Mouse (Mus musculus) limb, embryonic 11.5 days (tissue): ENCODE measurements around the gene Necap2. TPM values are rescaled to one million over a fixed set of nuclear protein-coding genes. Genes with fewer than 3 reads are reported as not detected.

ENCODE experiments used
- ATAC-seq: fragments of 200-750 bp; cut with Nextera tagmentation; 2 replicates; pipeline ENCODE4 v1.8.0; 2017; ENCODE audit warnings: low read depth; ENCODE audit not compliant: insufficient number of reproducible peaks, low FRiP score, low TSS enrichment
- DNase-seq: peaks from one replicate; pipeline ENCODE4 v3.0.0-alpha.2; 2015; ENCODE audit warnings: low spot score
- H3K27ac ChIP-seq: fragments of 300-500 bp; sonication (generic); replicated peaks from 2 replicates; pipeline ENCODE4 v1.5.1; 2014; ENCODE audit warnings: low read depth, mild to moderate bottlenecking, low read length
- H3K27me3 ChIP-seq: fragments of 300-500 bp; sonication (generic); 2 replicates; pipeline ENCODE4 v1.6.1; 2014; ENCODE audit warnings: mild to moderate bottlenecking, low read length, mixed read lengths; ENCODE audit not compliant: control insufficient read depth, insufficient read depth
- H3K36me3 ChIP-seq: fragments of 300-500 bp; sonication (generic); 2 replicates; pipeline ENCODE4 v1.6.1; 2014; ENCODE audit warnings: mild to moderate bottlenecking, low read length, moderate library complexity, mixed read lengths; ENCODE audit not compliant: control insufficient read depth, insufficient read depth
- H3K4me1 ChIP-seq: fragments of 300-500 bp; sonication (generic); 2 replicates; pipeline ENCODE4 v1.6.1; 2014; ENCODE audit warnings: low read length, mixed read lengths; ENCODE audit not compliant: control insufficient read depth, insufficient read depth
- H3K4me2 ChIP-seq: fragments of 300-500 bp; sonication (generic); 2 replicates; pipeline ENCODE4 v1.6.1; 2014; ENCODE audit warnings: low read depth, mild to moderate bottlenecking, moderate library complexity; ENCODE audit not compliant: severe bottlenecking
- H3K4me3 ChIP-seq: fragments of 300-500 bp; sonication (generic); 2 replicates; pipeline ENCODE4 v1.5.1; 2014; ENCODE audit warnings: low read depth, low read length
- H3K9ac ChIP-seq: fragments of 300-500 bp; sonication (generic); 2 replicates; pipeline ENCODE4 v1.6.1; 2014; ENCODE audit warnings: mild to moderate bottlenecking, low read length
- H3K9me3 ChIP-seq: fragments of 300-500 bp; sonication (generic); 2 replicates; pipeline ENCODE4 v1.6.1; 2016; ENCODE audit warnings: low read length; ENCODE audit not compliant: control insufficient read depth
- WGBS: fragments of 180-500 bp; shearing (Covaris S2); extraction: QIAGEN DNeasy Blood & Tissue Kit; methylation state at CpG from one replicate; pipeline ENCODE4 v1.1.7; 2014; 5-methylcytosine and 5-hydroxymethylcytosine counted together
- polyA plus RNA-seq: library from polyadenylated mRNA; unstranded; fragments of >200 nt; fragmentation: Nextera tagmentation; extraction: Ambion mirVana; gene quantifications from 2 replicates; pipeline ENCODE4 v1.2.1, GENCODE M21; 2014

Gene Necap2
- polyA plus RNA-seq, 1 experiment from 2014 or later, result 71.0 TPM

DNA sequence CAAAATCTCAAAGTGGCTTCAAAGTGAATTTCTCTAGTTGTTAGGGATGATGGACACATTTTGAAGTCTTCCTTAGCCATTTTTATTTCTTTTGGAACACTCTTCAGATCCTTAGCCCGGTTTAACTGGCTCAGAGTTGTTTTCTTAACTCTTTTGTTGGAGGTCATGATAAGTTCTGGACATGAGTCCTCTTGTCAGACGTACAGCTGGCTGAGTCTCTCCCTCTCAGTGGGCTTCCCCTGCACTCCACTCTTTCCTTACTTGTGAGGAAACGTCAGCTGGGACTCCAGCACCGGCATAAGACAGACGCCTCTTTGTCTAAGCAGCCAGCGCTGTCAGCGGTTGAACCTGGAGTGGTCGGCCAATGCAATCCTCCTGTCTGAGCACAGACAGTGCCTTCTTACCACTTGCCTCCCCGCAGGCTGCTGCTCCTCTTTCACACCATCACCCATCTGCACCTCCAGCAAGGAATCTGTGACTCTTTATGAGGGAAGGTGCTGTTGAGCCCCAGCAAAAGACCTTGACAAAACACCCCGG, 30.1 kb upstream of the Necap2 start:
- Histone ChIP-seq H3K27ac (0 out of 2 replicates have a peak overlapping the region, but pooled peaks have one; percentile 4), H3K36me3 (peaks cover 13% of the 10 kb centered on the region; the same call in 1 of the 2 replicates), H3K4me3 (no peak overlapping the region), H3K9me3 (no peaks in the 10 kb centered on the region), H3K27me3 (no peaks in the 10 kb centered on the region), H3K4me2 (no peak overlapping the region), H3K4me1 (no peaks in the 10 kb centered on the region), H3K9ac (no peak overlapping the region)
- ATAC-seq (no peak), DNase-seq (no peak)
- WGBS, result 59% methylated on average over 10 of the region's 10 CpGs

DNA sequence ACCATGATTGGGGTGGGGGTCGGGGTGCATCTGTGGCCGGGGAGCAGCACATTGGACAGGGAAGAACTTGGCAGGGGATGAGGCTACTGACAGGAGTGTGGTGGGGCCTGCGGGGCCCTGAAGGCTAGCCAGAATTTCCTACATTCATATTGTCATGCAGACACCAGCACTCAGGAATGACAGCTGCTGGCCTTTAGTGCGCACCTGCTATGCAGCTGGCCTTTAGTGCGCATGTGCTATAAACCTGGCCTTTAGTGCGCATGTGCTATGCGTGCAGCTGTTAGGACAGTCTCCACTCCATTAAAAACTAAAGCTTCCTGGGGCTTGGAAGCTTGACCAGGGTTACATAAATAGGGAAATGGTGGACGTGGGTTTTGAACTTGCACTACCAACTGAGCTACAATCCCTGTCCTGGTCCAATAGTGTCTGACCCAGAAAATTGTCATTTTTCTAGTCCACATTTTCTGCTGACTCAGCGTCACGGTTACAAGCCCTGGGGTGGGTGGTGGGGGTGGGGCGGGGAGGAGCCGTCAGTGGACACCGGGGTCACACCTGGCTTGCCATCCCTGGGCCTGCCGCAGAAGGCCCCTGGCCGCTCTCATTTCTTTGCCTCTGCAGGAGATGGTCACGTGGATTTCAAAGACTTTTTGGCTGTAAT, 28.5 kb upstream of the Necap2 start:
- Histone ChIP-seq H3K9ac (no peak overlapping the region), H3K36me3 (peaks cover 8% of the 10 kb centered on the region; the same call in 1 of the 2 replicates), H3K4me1 (no peaks in the 10 kb centered on the region), H3K4me2 (no peak overlapping the region), H3K27me3 (no peaks in the 10 kb centered on the region), H3K4me3 (no peak overlapping the region), H3K9me3 (no peaks in the 10 kb centered on the region), H3K27ac (no peak overlapping the region)
- ATAC-seq (no peak), DNase-seq (no peak)
- WGBS, result 78% methylated on average over 16 of the region's 16 CpGs

DNA sequence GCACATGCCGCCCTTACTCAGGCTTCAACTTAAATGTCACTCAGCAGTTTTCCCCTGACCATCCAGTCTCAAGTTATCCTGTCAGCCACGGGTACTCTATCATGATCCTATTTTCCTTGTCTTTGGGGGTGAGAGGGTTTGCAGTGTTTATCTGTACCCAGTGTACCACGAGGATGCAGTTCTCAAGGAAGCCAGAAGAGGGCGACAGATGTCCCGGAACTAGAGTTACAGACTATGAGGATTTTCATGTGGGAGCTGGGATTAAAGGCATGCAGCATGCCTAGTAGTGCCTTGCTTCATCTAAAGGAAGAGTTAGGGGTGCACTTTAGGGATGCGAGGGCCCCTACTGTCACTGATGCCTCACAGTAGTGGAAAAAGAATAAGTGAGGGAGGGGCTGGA, 23.7 kb upstream of the Necap2 start:
- H3K9ac ChIP-seq, result no peak overlapping the region
- ATAC-seq, result no peak
- H3K4me3 ChIP-seq, result no peak overlapping the region
- no peaks in the 10 kb centered on the region for H3K9me3 ChIP-seq
- no peaks in the 10 kb centered on the region for H3K27me3 ChIP-seq
- no peak overlapping the region for H3K4me2 ChIP-seq
- H3K27ac ChIP-seq, result no peak overlapping the region
- WGBS, result 64% methylated on average over 6 of the region's 6 CpGs
- H3K36me3 ChIP-seq, result no peaks in the 10 kb centered on the region
- H3K4me1 ChIP-seq, result no peaks in the 10 kb centered on the region
- peak; percentile 55 for DNase-seq

DNA sequence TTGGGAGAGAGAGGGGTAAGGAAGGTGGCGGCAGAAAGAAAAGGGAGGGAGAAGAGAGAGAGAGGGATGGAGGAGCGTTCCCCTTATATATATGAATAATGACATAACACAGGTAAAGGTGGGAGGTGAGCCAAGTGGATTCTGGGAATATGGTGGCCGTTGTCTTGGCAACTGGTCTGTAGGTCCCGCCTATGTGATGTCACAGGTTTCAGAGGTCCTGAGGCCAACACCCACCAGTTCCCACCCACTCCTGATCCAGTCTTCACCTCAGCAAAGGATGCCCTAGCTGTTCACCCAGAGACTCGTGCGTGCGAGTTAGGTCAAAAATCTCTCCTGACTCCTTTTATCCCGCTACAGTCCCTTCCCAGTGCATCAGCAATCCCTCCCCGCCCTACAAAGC, 23.1 kb upstream of the Necap2 start:
- no peak for ATAC-seq
- H3K4me3 ChIP-seq, result no peak overlapping the region
- DNase-seq, result no peak
- no peak overlapping the region for H3K27ac ChIP-seq
- no peaks in the 10 kb centered on the region for H3K9me3 ChIP-seq
- 94% methylated on average over 9 of the region's 9 CpGs for WGBS
- H3K36me3 ChIP-seq, result no peaks in the 10 kb centered on the region
- H3K9ac ChIP-seq, result no peak overlapping the region
- H3K4me1 ChIP-seq, result no peaks in the 10 kb centered on the region
- H3K4me2 ChIP-seq, result no peak overlapping the region
- H3K27me3 ChIP-seq, result no peaks in the 10 kb centered on the region

DNA sequence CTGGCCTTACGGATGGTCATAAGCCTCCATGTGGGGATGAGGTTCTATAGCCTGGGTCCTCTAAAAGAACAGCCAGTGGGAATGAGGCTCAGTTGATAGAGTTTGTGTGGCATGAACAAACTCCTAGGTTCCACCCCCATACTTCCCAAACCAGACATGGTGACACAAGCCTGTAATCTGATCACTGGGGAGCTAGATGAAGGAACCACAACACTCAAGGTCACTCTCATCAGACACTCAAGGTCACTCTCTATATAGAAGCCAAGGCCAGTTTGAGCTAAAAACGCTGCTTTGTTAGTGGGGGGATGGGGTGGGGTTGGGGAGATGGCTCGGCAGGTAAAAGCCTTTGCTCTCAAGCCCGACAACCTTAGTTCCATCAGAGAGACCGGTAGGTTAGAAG, 21.8 kb upstream of the Necap2 start:
- no peak overlapping the region for H3K4me3 ChIP-seq
- no peaks in the 10 kb centered on the region for H3K9me3 ChIP-seq
- no peaks in the 10 kb centered on the region for H3K27me3 ChIP-seq
- no peak overlapping the region for H3K27ac ChIP-seq
- DNase-seq (no peak), ATAC-seq (no peak)
- WGBS, result 66% methylated on average over 5 of the region's 5 CpGs
- H3K4me2 ChIP-seq, result no peak overlapping the region
- no peaks in the 10 kb centered on the region for H3K36me3 ChIP-seq
- H3K9ac ChIP-seq, result no peak overlapping the region
- no peaks in the 10 kb centered on the region for H3K4me1 ChIP-seq

DNA sequence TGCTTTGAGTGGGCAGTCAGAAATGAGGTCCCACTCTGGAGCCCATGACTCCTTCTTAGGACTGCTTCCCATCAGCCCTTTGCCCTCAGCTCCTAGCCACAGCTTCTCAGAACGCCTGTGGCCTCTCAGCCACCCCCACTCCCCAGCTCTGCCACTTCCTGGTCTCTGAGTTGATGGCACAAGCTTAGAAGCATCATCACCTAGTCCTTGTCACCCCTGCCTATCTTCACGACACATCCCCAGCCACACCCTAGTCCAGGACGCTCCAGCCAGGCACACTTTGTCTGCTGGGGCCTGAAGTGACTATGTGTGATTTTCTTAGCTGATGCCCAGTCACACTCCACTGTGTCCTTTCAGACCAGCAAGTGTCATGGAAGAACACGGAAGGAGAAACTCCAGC, 20.8 kb upstream of the Necap2 start:
- H3K9ac ChIP-seq, result no peak overlapping the region
- H3K4me2 ChIP-seq, result no peak overlapping the region
- DNase-seq (no peak), ATAC-seq (no peak)
- H3K27ac ChIP-seq, result no peak overlapping the region
- H3K9me3 ChIP-seq, result no peaks in the 10 kb centered on the region
- no peaks in the 10 kb centered on the region for H3K36me3 ChIP-seq
- 75% methylated on average over 4 of the region's 4 CpGs for WGBS
- H3K4me1 ChIP-seq, result no peaks in the 10 kb centered on the region
- H3K4me3 ChIP-seq, result no peak overlapping the region
- no peaks in the 10 kb centered on the region for H3K27me3 ChIP-seq

DNA sequence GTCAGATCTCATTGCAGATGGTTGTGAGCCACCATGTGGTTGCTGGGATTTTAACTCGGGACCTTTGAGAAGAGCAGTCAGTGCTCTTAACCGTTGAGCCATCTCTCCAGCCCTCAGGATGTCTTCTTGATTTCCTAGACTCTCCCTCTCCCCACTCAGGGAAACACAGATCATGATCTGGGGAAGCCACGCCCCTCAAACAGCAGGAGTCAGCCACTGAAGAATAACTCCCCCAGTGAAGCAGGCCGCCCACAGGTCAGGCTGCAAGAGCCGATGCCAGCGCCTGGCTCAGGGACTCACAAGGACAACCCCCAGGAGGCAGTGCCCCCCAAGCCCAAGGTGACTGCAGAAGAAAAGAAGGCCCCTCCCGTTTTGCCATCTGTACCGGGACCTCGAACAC, 18.6 kb upstream of the Necap2 start:
- Histone ChIP-seq H3K9ac (no peak overlapping the region), H3K4me1 (no peaks in the 10 kb centered on the region), H3K27me3 (no peaks in the 10 kb centered on the region), H3K27ac (no peak overlapping the region), H3K36me3 (no peaks in the 10 kb centered on the region), H3K4me2 (no peak overlapping the region), H3K9me3 (no peaks in the 10 kb centered on the region), H3K4me3 (no peak overlapping the region)
- ATAC-seq, result no peak
- WGBS, result 28% methylated on average over 9 of the region's 9 CpGs
- no peak for DNase-seq

DNA sequence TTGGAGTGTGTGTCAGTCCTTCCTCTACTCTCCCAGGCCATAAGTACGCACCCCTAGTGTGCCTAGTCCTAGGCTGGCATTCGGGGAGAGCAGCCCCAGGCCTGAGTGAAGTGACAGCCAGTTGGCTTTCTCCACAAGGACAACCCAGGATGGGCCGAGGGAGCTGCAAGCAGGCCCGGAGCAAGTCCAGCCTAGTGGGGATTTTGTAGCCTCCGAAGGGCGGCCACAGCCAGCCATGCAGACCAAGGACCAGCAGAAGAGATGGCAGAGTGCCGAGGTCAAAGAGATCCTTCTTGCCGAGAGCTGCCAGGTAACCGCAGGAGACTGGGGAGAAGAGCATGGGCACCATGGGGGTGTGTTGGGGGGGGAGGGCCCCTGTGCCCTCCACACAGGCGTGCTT, 16.9 kb upstream of the Necap2 start:
- ATAC-seq (no peak), DNase-seq (no peak)
- no peaks in the 10 kb centered on the region for H3K4me1 ChIP-seq
- no peaks in the 10 kb centered on the region for H3K36me3 ChIP-seq
- no peak overlapping the region for H3K4me3 ChIP-seq
- no peak overlapping the region for H3K9ac ChIP-seq
- WGBS, result 82% methylated on average over 10 of the region's 10 CpGs
- no peaks in the 10 kb centered on the region for H3K9me3 ChIP-seq
- H3K27ac ChIP-seq, result no peak overlapping the region
- H3K27me3 ChIP-seq, result no peaks in the 10 kb centered on the region
- no peak overlapping the region for H3K4me2 ChIP-seq

DNA sequence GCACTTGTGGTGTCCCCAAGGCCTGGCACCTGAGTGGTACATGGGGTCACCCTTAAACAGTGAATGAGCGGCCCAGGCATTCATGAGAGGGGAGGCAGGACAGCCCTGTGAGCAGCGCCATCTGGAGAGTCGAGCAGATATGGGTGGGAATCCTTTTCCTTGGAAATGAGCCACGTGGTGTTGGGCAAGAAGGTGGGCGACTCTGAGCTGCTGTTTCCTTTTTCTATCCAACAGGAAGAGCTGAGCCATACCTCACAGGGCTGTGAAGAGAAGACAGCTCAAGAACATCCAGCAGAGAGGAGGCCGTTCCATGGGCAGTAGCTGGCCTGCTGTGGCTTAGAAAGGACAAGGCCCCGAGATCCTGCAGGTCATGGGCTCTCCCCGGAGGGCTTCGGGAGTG, 10.6 kb upstream of the Necap2 start:
- Histone ChIP-seq H3K4me1 (no peaks in the 10 kb centered on the region), H3K27me3 (no peaks in the 10 kb centered on the region), H3K4me3 (no peak overlapping the region), H3K36me3 (no peaks in the 10 kb centered on the region), H3K27ac (no peak overlapping the region), H3K9me3 (no peaks in the 10 kb centered on the region), H3K4me2 (no peak overlapping the region), H3K9ac (no peak overlapping the region)
- ATAC-seq (no peak), DNase-seq (no peak)
- 74% methylated on average over 9 of the region's 9 CpGs for WGBS
